In genomic region chr16:92675677-92676076, GRCm38 (mm10) we compare ENCODE assay signal across 26 mouse cellular contexts.
DNase-seq lines count a peak whose midpoint lies in the region; ATAC-seq and TF ChIP-seq lines count a peak whose summit lies in the region.
"Had no signal": no experiment of that assay in that cellular context is flagged by ENCODE, and none has a peak within 500 bp of the region (broad histone marks: within the 10 kb centered on the region; RNA-seq: fewer than 3 reads in every experiment).

No protein-coding gene starts in this region.

- WGBS in lung, embryonic 15.5 days, result 59% methylated on average over 8 of the region's 8 CpGs
- 75% methylated on average over 8 of the region's 8 CpGs for WGBS in small intestine, adult 2 months
- 45% methylated on average over 8 of the region's 8 CpGs for WGBS in midbrain, embryonic 10.5 days

- ATAC-seq in lung, embryonic 15.5 days (ENCODE audit: borderline replicate concordance, extremely low read depth, low FRiP score, low TSS enrichment), result no peak
- peak; percentile 83 for ATAC-seq in granulocyte monocyte progenitor cell, adult 5-6 weeks (replicated peaks; ENCODE audit: poor library complexity, severe bottlenecking)
- ATAC-seq: intestine, embryonic 15.5 days had no signal

- no peaks in the 10 kb centered on the region for H3K9me3 ChIP-seq in lung, embryonic 15.5 days
- no peaks in the 10 kb centered on the region for H3K9me3 ChIP-seq in midbrain, embryonic 10.5 days (replicated peaks)
- H3K9me3 ChIP-seq: heart, embryonic 15.5 days; hindbrain, embryonic 15.5 days; intestine, embryonic 15.5 days; limb, embryonic 10.5 days; liver, embryonic 13.5 days; midbrain, embryonic 12.5 days; neural tube, embryonic 15.5 days; stomach, embryonic 15.5 days had no signal

- no peak for TF ChIP-seq CTCF in bone marrow macrophage, adult 2 months (IDR thresholded peaks at IDR 0.05; ENCODE audit: low read depth, low read length)
- no peak for TF ChIP-seq CTCF in small intestine, adult 2 months (IDR thresholded peaks at IDR 0.05; ENCODE audit: extremely low read depth, insufficient read length, insufficient replicate concordance, low read depth, low read length)

- no peak for TF ChIP-seq POLR2A in bone marrow macrophage, adult 2 months (IDR thresholded peaks at IDR 0.05; ENCODE audit: borderline replicate concordance, low read depth, low read length)
- no peak for TF ChIP-seq POLR2A in small intestine, adult 2 months (IDR thresholded peaks at IDR 0.05; ENCODE audit: low read depth, low read length)

- peak overlapping the region; percentile 91 for H3K27ac ChIP-seq in lung, embryonic 15.5 days
- H3K27ac ChIP-seq in bone marrow macrophage, adult 2 months (ENCODE audit: insufficient read depth, low read depth, low read length), result peak overlapping the region; percentile 93
- peak overlapping the region; percentile 59; the same call in 1 of the 2 replicates for H3K27ac ChIP-seq in small intestine, adult 2 months (ENCODE audit: insufficient read depth, low read depth, low read length)
- no peak overlapping the region; the same call in 1 of the 2 replicates for H3K27ac ChIP-seq in midbrain, embryonic 10.5 days (replicated peaks)
- H3K27ac ChIP-seq: heart, adult 2 months; heart, embryonic 15.5 days; hindbrain, embryonic 15.5 days; intestine, embryonic 15.5 days; left cerebral cortex, adult 2 months; limb, embryonic 10.5 days; liver, embryonic 13.5 days; midbrain, embryonic 12.5 days; neural tube, embryonic 15.5 days; stomach, embryonic 15.5 days had no signal

- H3K9ac ChIP-seq in lung, embryonic 15.5 days, result no peak overlapping the region
- H3K9ac ChIP-seq: heart, embryonic 15.5 days; hindbrain, embryonic 15.5 days; intestine, embryonic 15.5 days; liver, embryonic 13.5 days; midbrain, embryonic 12.5 days; neural tube, embryonic 15.5 days; stomach, embryonic 15.5 days had no signal

- peaks cover 42% of the 10 kb centered on the region for H3K4me1 ChIP-seq in lung, embryonic 15.5 days
- H3K4me1 ChIP-seq in bone marrow macrophage, adult 2 months (ENCODE audit: control insufficient read depth, insufficient read depth, low read length), result peaks cover 58% of the 10 kb centered on the region
- H3K4me1 ChIP-seq in small intestine, adult 2 months (ENCODE audit: control insufficient read depth, insufficient read depth, insufficient read length, low read length), result no peaks in the 10 kb centered on the region; the same call in 1 of the 2 replicates
- peaks cover 13% of the 10 kb centered on the region for H3K4me1 ChIP-seq in midbrain, embryonic 10.5 days
- H3K4me1 ChIP-seq: hindbrain, embryonic 15.5 days; intestine, embryonic 15.5 days; liver, embryonic 13.5 days; midbrain, embryonic 12.5 days; neural tube, embryonic 15.5 days had no signal

- no peak for DNase-seq in lung, postnatal 10 days
- no peak for DNase-seq in midbrain, embryonic 10.5 days (ENCODE audit: low spot score)
- no peak for DNase-seq in Muller cell, postnatal 12 days (ENCODE audit: inconsistent ontology term)
- DNase-seq: adrenal gland, postnatal 14 days; cerebellum, adult 8-10 months; gastrocnemius, postnatal 10 days; heart, adult 2 months; heart, postnatal 4 days; kidney, adult 9 months; kidney, postnatal 25 days; liver, embryonic 13.5 days; lung, postnatal 14 days; thymus, adult 18-20 months; thymus, postnatal 4 days had no signal

- H3K27me3 ChIP-seq in lung, embryonic 15.5 days, result no peaks in the 10 kb centered on the region
- no peaks in the 10 kb centered on the region for H3K27me3 ChIP-seq in small intestine, adult 2 months (ENCODE audit: control insufficient read depth, insufficient read depth, low read length)
- H3K27me3 ChIP-seq in midbrain, embryonic 10.5 days (ENCODE audit: low read depth, poor library complexity, severe bottlenecking), result no peaks in the 10 kb centered on the region
- H3K27me3 ChIP-seq: hindbrain, embryonic 15.5 days; intestine, embryonic 15.5 days; liver, embryonic 13.5 days; midbrain, embryonic 12.5 days; neural tube, embryonic 15.5 days; stomach, embryonic 15.5 days had no signal

- H3K36me3 ChIP-seq in lung, embryonic 15.5 days, result no peaks in the 10 kb centered on the region
- H3K36me3 ChIP-seq in small intestine, adult 2 months (ENCODE audit: control insufficient read depth, insufficient read depth, low read length), result no peaks in the 10 kb centered on the region
- H3K36me3 ChIP-seq in midbrain, embryonic 10.5 days, result no peaks in the 10 kb centered on the region
- H3K36me3 ChIP-seq: heart, embryonic 15.5 days; hindbrain, embryonic 15.5 days; intestine, embryonic 15.5 days; limb, embryonic 10.5 days; midbrain, embryonic 12.5 days; neural tube, embryonic 15.5 days; stomach, embryonic 15.5 days had no signal

- H3K4me3 ChIP-seq in lung, embryonic 15.5 days, result no peak overlapping the region
- peak overlapping the region; percentile 4; the same call in 1 of the 2 replicates for H3K4me3 ChIP-seq in bone marrow macrophage, adult 2 months (ENCODE audit: insufficient read depth, low read length)
- no peak overlapping the region for H3K4me3 ChIP-seq in small intestine, adult 2 months (ENCODE audit: low read depth, low read length)
- no peak overlapping the region for H3K4me3 ChIP-seq in midbrain, embryonic 10.5 days
- H3K4me3 ChIP-seq: heart, adult 2 months; heart, embryonic 15.5 days; hindbrain, embryonic 15.5 days; intestine, embryonic 15.5 days; left cerebral cortex, adult 2 months; limb, embryonic 10.5 days; liver, embryonic 13.5 days; midbrain, embryonic 12.5 days; neural tube, embryonic 15.5 days; stomach, embryonic 15.5 days had no signal

- H3K4me2 ChIP-seq in lung, embryonic 15.5 days, result no peak overlapping the region
- H3K4me2 ChIP-seq: heart, embryonic 15.5 days; hindbrain, embryonic 15.5 days; intestine, embryonic 15.5 days; liver, embryonic 13.5 days; midbrain, embryonic 12.5 days; neural tube, embryonic 15.5 days; stomach, embryonic 15.5 days had no signal
